Mouse (Mus musculus): ENCODE data around the gene Stambpl1.

The Stambpl1 gene

DNA sequence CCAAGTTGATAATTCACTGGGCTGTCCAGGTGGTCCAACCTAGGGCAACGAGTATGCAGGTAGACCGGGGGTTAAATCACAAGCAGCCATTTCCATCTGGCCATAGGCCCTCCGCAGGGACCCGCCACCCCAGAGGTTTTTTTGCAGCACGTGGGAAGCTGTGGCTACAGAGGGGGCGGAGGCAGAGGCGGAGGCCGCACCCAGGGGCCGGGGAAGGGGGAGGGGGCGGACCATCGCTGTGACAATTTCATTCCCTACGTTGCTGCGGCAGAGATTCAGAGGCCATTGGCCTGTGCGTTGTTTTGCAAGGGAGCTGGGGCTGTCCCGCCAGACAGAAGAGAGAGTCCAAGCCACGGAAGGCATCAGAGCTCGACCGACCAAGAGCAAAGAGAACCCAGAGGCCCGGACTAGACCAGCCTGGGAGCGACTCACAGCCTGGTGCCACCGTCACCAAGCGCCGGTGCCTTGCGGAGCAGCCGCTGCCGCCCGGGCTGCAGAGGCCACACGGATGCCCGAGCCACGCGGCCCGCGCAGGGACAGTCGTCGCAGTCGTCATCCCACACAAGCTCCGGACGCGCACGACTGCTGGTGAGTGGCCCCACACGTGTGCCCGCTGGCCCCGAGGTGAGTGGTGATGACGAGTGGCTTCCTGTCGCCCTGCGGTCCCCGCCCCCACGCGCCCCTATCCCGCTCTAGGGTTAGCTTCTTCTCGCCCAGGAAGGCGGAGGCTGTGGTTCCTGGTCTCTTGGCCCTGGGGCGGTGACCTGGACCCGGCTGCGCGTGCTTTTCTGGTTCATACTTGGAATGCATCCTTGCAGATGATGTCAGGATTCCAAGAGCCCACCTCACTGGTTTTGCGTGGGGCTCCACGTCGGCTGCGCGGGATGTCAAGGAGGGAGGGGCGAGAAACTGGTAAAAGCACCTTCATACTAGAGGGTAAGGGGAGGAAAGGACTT, at the start of gene Stambpl1:
Gene Stambpl1, plus strand, starts transcription at position 222 of the 956 bp plus-strand sequence.
- DNase-seq = peak; percentile 63

DNA sequence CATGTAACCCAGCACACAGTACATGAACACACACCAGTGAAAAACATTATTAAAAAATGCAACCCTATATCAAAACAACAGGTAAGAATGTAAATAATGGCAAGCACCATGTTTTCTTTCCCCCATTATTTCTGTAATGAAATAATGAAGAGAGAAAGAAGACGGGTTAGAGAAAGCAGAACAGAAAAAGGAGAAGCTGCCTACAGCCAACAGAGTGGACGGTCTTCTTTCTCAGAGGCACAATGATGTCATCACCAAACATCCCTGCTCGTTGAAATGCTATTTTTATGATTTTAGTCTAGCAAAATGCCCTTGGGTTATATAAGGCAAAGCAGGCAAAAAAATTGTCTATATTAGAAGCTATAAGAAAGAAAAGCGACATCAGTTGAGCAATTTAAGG, 43.6 kb upstream of the Stambpl1 start:
- DNase-seq = no peak

DNA sequence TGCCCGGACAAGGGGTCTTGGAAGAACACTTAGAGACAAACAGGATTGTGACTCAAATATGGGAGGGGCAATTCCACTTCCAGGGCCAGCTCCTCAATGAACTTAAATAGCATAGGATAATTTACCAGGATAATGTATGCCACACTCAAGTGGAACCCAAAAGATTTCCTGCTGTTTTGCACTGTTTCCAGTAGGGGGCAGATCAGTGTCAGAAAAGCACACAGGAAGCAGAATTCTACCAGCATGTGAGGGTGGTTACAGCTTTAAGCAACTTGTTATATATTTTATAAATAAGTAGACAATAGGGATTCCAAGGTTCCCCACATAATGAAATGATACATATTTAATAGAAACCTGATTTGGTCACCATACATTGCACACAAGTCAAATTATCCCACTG, 40.1 kb upstream of the Stambpl1 start:
- DNase-seq = peak; percentile 13

DNA sequence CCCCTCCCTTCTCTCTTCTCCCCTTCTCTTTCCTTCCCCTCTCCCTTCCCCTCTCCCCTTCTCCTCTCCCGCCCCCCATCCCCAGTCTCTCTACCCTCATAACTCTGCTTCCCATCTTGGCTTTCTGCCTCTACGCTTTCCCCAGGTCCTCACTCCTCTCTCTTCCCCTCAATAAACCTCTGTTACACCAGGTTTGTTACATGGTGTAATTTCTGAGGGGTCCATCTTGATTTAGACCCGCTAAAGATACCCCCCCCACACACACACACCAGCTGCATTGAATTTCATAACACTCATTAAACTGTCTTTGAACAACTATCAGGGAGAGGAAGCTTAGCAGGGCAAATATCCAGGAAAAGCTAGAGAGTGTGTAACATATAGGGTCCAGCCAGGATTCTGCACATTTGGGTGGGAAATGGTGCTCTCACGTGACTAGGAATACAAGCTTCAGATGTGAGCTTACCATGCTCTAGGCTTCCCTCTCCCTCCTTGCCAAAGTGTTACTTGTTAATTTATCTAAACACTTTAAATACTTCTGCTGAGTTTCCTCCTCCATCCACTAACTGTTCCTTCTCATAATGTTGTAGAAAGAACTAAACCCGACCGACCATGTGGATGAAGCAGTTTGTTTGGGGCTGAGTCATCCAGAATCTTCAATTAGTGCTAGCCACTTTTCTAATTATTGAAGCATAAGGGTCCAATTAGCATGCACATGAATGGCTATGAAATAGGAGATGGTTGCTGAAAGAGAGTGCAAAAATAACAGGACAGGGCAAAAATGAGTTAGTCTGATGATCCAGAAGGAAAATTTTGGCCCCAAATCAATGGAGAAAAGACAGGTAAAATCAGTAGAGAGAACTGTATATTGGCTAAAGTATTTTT, 38.5 kb upstream of the Stambpl1 start:
- DNase-seq = no peak

DNA sequence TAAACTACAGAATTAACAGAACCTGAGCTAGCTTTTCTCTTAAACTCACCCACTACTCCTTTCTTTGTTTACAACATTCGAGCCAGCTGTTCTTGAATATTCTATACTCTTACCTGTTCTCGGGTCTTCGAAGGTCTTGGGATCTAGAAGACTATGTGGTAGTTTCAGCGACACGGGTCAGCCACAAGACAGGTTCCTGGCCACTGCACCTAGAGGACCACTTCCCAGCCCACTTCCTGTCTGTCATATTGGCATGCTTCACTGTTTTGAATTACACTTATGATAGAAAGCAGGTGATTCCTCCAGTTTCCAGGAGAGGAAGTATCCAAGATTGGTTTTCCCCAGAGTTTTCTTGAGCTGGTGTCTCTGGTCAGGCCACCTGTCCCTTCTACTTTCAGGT, 29.3 kb upstream of the Stambpl1 start:
- DNase-seq = no peak

DNA sequence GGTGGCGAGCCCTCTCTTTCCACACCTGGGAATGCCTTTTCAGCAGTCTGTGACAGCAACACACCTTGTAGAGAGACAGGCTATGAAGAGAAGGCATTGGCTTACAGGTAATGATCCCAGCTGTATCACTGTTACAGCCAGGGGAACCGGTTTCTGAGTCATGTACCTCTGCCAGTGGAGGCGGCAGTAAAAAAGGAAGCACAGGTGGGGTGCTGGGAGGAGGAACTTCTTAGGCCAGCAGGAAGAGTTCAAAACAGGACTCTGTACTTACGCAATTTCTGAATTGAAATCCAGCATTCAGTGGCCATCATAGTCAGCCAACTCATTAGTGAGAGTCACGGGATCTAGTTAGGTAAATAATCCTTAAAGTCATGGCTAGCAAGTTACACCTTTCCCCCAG, 26.1 kb upstream of the Stambpl1 start, which contains the start of gene Ankrd22:
Gene Ankrd22, minus strand, starts transcription at position 163 of the 400 bp plus-strand sequence.
- no peak for DNase-seq

DNA sequence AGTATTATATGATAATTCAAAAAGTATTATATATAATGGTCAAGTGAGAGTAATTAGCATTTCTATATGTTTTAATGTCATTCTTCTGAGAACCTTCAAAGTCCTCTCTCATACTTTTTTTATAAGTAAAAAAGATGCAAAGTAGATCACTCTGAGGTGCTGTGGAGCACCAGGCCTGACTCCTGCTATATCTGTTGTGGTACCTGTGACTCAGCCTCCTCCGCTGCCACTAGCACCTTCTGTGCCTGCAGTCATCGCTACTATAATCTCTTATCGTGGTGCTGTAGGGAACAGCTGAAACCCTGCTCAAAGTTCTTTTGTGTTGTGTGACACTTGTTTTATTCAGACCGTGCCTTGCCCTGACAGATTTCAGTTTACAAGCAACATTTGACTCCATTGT, 25.6 kb upstream of the Stambpl1 start:
- DNase-seq = no peak

DNA sequence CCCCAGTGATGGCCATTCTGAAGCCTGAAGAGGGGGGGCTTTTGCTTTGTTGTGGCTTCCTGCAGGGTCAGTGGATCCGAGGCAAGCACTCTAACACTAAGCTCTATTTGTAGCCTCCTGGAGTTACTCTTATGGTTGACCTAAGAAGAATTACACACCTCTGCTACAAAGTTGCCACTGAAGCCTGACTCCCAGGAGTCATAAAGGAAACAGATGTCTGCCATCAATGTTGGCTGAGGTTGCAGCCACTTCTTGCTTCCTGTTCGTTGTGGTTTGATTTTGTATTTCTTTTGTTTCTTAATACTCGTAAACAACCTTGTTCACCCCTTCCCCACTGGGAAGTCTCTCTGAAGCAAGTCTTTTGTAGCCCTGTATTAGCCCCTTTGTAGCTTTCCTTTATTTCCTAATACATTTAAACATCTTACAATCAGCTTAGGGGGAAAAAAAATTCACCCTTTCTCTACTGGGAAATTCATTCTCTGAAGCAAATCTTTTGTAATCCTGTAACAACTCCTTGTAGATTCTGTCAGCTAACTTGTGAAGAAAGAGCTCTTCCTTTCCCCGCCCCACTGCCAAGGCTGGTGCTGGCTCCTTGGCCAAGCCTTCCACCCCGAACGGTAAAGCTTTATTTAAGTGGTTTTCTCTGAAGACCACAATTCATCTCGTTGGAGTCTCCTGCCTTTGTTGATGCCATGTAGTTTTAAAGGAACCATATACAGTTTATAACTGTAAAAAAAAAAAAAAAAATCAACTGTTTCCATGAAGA, 23.9 kb upstream of the Stambpl1 start:
- DNase-seq = no peak

DNA sequence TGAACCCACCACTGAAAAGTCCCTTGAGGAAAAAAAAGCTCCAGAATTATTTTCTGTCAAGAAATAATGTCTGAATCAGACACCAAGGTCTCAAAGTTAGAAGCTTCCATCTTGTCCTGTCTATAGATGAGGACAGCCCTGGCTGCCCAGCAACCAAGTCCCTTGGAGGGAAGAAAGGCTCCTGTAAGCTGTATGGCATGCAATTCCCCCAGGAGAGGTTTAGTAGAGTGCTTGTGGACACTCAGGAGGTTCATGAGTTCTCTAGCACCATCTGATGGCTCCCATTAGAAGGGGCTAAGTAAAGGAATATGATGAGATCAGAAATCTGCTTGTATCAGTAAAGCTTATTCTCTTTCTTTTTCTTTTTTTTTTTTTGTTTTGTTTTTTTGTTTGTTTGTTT, 22.9 kb upstream of the Stambpl1 start:
- no peak for DNase-seq

DNA sequence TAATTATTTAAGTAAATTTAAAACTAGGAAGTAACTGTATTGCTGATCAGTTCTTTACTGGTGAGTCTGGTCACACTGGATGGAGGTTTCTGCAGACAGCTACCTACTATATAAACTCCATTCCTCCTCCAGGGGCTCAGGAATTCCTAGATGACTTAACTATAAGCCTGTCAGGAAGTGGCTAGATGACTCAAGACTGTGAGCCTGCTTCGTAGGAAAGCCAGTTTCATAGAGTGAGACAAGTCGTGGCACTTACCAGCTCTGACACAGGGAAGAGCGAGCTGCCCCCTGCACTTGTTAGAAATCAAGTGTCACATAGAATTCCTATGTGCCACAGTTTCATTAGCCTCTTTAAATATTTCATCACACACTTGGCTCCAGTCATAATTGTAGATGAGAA, 20.9 kb upstream of the Stambpl1 start:
- DNase-seq = no peak

DNA sequence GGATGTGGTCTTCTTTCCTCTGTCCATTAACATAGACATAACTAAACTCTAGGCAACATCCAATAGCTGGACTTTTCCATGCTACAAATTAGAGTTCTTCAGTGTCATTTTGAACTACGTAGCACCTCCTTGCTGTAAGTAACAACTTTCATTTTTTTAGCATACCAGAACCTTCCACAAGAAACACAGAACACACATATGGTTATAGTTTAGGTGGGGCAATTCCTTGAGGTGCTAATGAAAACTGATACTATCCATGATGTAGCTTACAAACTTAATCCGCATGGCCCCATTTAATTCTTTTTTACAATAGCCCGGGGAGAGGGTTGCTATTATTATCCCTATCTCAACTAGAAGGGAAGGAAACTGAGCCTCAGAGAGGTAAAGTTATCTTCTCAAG, 18.0 kb upstream of the Stambpl1 start:
- DNase-seq = no peak

DNA sequence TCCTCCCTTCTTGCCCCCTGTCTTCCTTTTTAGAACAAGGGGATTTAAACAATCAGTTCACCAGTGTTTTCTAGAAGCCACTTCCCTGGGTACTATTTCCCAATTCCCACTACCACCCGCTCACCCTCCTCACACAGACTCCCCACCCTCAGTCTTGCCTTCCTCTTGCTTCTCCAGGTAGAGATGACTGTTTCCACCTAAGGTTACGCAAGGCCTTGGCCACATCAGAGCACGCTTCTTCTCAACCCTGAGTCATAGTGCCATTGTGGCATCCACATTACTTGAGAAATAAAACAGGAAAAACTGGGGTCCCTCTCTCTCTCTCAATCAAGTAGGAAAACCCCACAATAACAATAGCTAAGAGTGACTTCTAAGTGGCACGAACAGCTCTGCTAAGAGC, 12.9 kb upstream of the Stambpl1 start:
- no peak for DNase-seq

DNA sequence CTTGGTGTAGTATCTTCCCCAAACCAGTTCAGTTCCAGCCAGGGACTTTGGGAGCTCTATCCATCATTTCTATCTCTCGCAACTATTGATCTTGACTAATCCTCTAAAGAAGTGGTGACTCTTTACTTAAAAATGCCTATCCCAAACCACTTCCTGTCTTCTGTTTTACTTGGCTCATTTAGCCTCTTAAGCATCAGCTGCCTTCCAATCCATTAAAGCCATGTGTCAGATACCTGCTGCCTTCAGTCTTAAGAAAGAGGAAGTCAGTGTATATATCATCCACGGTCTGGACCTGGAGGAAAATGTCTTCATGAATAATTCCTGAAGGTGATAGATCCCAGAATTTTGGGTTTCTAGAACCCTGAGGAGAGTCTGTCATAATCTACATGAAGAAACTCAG, 11.7 kb upstream of the Stambpl1 start:
- no peak for DNase-seq

DNA sequence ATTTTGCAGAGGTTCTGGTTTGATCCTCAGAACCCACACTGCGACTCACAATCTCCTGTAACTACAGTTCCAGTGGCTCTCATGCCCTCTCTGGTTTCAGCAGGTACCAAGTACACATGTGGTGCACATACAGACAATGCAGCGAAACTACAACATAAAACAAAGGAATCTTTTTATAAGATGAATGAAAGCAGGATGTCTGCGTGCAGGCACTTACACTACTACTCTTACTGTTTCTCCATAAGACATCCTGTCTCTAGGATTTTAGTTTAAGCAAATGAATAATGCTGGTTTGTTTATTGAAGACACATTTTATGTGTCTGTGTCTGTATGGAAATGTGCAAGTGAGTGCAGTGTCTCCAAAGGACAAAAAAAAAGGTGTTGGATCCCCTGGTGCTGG, 10.8 kb upstream of the Stambpl1 start:
- DNase-seq = no peak

DNA sequence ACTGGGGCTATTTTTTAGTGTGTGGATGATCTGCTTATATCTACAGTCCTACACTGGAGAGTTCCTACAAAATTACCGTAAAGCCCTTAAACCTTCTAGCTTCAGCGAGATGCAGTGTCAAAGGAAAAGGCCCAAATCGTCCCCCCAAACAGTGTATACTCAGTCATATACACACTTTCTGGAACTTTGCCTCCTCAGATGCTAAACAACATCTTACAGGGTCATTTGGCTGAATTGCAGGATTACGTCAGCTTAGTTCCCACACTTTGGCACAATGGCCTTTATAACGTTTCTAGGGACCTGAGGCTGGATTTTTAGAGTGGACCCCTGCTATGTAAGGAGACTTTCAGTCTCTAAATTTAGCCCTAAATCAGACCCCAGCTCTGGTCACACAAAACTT, 9.5 kb upstream of the Stambpl1 start:
- no peak for DNase-seq

DNA sequence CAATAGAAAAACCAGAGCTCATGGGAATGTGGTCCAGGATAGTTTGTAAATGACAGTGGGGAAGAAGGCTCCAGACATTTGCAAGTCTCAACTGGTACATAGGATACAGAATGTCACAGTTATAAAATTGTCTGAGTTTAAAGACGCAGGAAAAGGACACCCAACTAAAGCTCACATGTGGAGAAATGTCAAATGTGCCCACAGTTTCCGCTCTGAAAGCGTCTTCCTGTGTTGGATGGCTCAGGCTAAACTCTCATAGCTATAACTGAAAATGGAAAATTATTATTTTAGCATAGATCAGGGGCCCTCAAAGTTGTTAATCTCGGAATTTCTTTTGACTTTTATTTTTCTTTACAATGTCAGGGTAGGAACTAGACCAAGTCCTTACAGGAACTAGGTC, 5.2 kb upstream of the Stambpl1 start:
- no peak for DNase-seq

DNA sequence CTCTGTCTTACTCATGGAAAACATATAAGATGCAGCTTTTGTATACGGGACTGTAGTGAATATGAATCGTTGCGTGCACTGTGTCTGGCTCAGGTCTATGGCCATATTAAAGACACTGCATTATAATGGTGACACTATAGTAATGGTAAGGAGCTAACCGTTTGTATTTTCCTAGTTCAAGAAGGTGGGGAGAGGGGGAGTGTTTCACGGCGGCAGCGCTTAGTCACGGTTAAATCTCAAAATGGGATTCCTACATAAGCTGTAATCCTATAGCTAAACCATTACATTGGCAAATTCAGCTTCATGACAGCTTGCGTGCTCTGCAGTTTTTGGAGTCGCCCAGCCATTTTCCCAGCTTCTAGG, 403 bp upstream of the Stambpl1 start:
- no peak for DNase-seq

DNA sequence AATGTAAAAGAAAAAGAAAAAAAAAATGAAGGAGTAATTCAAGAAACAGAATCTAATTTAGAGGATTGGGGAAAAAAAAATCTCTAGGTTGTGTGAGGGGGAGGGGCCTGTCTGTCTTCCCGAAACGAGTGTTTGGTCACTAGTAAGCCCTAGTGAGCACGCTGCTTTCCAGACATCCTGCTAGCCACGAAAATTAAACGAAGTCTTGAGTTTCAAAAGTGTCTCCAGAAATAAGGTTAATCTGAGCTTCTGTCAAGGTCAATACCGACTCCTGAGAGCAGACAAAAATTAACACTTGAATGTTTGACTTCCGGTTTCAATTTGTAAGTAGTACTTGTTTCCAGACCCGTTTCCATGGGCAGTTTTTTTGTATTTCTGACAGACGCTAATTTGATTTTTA, 1.1 kb downstream of the Stambpl1 start:
- peak; percentile 37 for DNase-seq

DNA sequence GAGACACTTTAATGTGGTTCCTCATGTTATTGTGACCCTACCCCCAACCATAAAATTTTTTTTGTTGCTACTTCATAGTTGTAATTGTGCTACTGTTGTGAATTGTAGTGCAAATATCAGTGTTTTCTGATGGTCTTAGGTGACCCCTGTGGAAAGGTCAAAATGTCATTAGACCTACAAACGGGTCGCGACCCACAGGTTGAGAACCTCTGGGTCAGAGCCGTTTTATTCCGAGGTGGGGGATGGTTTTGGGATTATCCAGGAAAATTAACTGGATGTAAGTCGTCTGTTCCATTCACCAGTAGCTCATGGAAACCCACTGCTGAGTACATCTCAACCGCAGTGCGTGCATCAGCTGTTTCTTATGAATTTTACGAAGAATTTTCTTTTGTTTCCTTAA, 1.7 kb downstream of the Stambpl1 start:
- DNase-seq = no peak

DNA sequence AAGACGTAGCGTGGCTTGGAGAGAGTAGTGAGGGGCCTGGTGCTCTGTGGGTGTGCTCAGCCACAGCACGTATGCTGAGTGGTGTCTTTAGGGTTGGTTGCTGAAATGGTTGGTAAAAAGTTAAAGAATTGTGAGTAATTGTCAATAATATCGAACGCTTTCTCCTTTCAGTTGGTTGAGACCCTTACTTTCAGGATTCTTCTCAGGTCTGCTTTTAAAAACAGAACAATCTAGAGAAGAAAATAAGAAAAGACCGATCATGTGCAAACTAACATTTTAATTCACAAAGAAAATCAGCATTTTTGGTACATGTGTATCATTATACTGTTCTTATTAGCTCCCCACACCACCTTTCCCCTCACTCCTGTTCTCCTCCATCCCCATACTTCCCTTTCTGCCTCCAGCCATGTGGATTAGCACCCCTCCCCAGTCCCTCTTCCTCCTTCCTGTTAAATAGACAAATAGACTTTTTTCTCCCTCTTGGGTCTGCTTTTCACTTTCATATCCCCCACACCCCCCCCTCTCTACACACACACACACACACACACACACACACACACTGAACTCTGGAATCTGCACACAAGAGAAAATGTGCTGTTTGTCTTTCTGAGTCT, 2.2 kb downstream of the Stambpl1 start:
- no peak for DNase-seq

DNA sequence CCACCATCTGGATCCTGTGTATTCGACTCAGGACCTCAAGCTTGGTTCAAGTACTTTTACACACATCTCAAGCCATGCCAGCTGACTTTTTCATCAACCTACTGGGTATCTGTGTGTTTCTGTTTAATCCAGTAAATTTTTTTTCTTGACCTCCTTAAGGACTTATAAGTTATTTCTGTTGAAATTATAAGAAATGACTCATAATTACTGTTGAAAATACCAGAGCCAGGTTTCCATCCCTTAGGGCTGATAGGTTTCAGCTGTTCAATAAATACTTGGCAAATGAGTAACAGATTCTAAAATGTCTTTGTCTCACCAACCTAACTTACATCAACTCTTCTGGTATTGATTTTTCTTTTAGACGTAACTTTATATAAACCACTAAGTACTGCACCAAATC, 3.0 kb downstream of the Stambpl1 start:
- DNase-seq = no peak

DNA sequence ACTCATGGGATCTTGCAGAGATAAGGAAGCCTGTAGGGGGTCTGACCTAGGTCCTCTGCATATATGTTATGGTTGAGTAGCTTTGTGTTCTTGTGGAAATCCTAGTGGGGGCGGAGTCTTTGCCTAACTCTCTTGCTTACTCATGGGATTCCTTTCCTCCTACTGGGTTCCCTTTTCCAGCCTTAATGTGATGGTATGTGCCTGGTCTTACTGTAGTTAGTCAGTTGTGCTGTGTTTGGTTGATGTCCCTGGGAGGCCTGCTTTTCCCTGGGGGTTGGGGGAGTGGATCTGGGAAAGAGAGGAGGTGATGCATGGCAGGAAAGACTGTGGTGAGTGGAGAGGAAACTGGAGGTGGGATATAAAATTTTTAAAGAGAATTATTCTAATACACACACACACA, 6.0 kb downstream of the Stambpl1 start:
- DNase-seq = no peak

DNA sequence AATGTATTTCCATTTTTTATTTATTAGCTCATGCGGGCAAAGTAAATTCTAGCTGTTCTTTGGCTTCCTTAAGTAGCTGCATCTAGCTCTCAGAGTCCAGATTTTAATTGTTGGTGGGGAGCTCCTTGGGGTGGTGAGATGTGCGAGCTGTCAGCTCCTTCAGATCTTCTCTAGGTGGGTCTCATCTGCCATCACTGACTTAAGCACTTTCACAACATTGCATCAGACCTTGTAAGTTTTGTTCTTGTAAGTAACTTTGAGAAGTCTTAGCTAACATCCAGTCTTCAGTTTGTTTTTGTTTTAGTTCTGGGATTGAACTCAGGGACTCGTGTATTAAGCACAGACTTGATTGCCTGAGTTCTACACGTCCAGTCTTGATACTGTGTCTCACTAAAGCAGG, 6.9 kb downstream of the Stambpl1 start:
- no peak for DNase-seq
